Mouse (Mus musculus): ENCODE results near the gene Tmem156.

The Tmem156 gene

DNA sequence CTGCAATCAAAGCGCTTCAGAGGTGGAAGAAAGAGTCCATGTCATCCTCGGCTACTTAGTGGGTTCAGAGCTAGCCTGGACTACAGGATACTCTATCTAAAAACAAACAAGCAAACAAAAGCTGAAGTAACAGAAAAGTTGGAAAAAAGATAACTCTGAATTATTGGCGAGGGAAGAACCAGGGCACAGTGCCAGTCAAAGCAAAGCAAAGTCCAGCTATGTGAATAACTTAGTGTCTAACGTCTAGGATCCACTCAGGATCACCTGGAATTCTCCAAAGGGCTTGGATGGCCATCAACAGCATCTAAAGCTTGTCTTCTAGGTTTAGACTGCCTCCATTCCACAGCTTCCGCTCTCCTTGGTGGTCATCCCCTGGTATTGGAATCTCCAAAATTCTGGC lies 5.5 kb upstream of the Tmem156 start:
- DNase-seq (ENCODE audit: low spot score in 2 of 2) = no peak

DNA sequence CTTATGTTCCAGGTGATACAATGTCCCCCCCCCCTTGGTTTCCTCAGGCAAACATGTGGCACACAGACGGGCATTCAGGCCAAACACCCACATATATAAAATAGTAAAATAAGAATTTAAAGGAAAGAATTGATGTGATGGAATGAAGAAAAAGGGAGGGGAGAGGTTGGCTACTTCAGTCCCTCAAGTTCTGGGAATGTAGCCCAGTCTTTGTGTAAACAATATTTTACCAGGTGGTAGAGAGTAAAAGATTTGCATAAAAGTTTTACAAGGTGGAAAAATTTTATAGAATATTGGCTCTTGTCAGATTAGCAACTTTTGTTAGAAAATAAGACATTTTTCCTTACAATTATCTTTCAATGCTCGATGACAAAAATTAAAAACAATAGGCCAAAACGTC lies 4.9 kb upstream of the Tmem156 start:
- DNase-seq (ENCODE audit: low spot score in 2 of 2) = no peak

DNA sequence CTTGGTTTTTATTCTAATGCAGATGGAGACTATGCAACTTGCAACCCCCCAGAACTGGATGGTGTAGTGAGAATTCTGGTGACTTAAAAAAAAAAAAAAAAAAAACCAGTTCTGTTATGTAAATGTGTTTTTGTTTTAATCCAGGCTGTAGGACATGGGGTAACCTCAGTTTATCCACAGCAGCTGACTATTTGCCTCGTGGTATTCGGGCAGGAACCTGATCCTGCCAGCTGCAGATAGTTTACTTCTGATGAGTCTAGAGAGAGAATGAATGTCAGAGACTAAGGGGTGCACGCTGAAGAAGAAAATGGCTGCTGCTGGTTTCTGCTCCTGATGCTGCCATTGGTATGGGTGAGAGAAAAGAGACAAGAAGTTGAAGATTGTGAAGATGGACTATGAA lies 4.2 kb upstream of the Tmem156 start:
- DNase-seq (ENCODE audit: low spot score in 2 of 2) = no peak

DNA sequence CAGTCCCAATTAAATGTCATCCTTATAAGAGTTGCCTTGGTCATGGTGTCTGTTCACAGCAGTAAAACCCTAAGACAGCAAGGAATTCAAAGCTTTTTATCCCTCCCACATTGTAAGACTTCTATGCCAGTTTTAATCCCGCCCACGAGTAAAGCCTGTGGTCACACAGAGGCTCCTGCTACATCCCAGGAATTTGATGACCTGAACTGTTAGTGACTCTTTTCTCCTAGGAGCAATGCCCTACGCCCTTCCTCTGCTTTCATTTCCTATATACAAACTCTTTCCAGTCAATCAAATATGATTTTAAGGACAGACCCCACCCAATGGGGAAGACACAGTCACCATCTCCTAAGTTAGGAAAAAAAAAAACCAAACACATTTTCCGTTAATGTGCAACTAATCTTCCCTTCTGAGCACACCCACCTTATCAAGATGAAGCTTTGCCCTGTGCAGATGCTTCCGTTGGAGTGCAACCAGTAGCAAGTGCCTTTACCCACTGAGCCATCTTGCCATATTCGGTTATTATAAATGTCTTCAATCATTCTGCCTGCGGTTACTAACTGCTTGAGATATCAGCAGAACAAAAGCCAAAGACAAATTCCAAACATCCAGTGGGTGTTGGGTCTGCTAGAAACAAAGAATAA lies 3.1 kb upstream of the Tmem156 start:
- DNase-seq (ENCODE audit: low spot score in 2 of 2) = no peak

DNA sequence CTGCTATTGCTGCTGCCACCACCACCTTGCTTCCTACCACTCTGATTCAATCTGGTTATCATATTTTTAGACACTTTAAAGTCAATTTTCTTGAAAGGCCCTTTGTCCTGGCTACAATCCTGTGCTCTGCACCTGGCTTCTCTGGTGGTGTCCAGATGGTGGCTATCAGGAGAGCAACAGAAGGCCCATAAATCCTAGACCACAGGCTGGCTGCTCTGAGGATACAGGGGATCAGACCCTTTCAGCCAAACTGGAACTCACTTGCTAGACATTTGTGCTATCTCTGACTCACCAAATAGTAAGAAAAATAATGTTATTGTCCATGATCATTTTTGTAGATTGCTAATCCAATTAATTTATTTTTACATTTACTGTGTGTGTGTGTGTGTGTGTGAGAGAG lies 1.8 kb upstream of the Tmem156 start:
- no peak for DNase-seq (ENCODE audit: low spot score in 2 of 2)

DNA sequence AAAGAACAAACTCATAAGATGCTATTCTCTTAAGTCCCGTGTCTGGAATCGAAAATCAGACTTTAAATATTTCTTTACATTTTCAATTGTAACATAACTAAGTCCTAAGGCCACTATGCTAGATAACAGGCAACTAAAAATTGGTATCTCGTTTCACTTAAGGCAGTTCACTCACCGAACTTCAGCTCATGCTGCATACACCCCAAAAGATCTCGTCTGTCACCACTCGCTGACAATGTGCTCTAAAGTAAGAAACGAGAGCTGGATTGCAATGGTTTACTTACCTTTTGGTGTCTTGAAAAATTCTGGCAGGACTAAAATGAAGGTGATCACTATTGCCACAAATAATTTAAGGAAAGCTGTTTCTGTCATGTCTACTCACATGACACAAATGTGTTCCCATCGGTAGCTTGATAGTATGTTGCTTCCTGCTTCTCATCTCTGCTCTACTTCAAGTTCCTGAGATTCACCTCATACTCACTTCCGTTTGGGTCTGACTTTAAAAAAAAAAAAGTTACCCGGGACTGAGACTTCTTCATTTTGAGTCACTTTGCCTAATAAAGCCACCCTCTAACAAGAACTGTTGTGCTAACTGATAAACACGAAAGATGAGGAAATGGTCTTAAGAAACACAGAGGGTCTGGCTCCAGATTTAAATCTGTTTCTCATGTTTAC lies 611 bp downstream of the Tmem156 start:
- no peak for DNase-seq (ENCODE audit: low spot score in 2 of 2)

DNA sequence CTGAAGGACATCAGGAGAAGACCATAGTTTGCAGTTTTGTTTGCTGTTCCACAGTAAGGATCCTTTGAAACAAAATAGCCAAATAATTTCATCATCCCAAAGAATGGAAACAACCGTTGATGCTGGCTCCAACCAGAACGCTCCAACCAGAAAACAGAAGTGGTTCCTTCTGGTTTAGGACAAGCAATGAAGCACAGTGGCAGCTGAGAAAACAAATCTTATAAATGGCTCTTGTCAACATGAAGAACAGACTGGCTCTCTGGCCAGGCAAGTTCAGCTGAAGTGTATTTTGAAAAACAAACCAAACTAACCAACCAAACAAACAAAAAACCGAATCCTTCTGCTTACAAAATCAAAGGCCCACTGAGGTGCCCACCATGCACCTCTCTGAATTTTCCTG lies 2.2 kb downstream of the Tmem156 start:
- no peak for DNase-seq (ENCODE audit: low spot score in 2 of 2)

DNA sequence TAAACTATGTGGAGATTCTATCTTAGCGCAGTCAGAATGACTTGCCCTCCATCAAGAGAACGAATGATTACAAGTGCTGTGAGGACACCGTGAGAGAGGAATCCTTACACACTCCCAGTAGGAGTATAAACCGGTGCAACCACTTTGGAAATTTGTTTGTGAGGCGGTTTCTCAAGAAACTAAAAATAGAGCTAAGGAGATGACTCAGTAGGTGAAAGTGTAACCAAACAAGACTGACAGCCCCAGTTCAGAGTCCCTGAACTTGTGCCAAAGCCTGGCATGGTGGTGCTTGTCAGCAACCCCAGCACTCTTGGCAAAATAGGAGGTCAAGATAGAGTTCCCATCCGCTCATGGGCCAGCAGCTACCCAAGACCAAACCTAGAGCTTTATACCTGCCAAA lies 5.4 kb downstream of the Tmem156 start:
- no peak for DNase-seq (ENCODE audit: low spot score in 2 of 2)

DNA sequence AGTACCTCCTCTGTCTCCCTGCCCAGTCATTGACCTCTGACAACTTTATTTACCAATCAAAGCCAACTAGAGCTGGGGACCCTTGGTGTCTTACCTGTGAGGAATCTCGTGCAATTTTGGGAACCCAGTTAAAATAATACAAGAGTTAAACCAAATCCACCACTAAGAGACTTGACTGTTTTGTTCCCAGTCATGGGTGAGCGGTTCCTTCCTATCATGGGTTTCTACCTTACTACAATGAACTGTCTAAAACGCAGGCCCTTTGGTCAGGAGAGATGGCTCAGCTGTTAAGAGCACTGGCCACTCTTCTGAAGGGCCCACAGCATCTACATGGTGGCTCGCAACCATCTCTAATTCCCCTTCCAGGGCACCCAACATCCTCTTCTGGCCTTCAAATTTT lies 10.1 kb downstream of the Tmem156 start:
- DNase-seq (ENCODE audit: low spot score in 2 of 2) = no peak

DNA sequence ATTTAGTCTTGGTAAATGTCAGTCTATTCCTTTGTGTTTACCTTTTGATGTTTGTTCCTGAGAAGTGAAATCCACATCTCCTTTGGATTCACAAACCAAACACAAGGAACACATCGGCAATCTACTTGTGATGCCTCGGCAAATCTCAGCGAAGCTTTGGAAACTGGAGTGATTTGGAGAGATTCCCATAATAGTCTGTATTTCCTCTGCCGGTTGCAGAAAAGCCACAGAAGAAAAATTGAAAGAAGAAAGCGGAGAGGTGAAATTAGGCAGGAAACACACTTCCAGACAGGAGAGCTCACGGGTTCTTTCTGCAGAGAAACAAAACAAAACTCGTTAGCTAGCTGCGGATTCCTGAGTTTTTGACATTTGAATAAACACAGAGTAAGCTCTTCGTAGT lies 12.1 kb downstream of the Tmem156 start:
- DNase-seq (ENCODE audit: low spot score in 2 of 2) = no peak

DNA sequence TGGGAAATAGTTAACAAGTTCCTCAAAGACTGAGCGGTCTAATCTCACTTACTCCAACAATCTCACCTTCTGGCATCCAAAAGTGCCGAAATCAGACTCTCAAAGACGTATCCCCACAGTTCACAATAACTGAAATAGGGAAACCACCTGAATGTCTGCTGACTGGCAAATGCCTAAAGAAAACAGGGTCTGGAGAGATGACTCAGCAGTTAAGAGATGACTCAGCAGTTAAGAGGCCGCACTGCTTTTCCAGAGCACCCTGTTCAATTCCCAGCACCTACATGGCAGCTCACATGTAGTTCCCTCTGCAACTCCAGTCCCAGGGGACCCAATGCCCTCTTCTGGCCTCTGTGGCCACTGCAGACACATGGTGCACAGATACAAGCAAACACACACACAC lies 13.9 kb downstream of the Tmem156 start:
- DNase-seq (ENCODE audit: low spot score in 2 of 2) = no peak

DNA sequence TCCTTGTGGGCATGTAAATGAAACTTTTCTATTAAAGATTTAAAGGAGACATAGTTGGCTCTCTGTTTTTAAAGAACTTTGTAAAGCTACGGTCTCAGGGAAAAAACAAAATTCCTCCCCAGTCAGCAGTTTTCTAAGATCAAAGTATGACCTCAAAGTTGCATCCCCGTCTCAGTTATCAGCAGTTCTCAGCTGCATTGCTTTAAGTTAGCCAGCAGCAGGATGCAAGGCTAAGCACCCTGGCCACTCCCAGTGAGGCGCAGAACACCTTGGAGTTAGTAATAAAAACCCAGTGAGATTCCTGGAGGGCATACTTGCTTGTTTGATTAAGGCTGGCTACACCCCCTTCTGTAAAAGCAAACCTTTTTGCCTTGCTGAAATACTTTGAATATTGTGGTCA lies 15.2 kb downstream of the Tmem156 start:
- DNase-seq (ENCODE audit: low spot score in 2 of 2) = no peak

DNA sequence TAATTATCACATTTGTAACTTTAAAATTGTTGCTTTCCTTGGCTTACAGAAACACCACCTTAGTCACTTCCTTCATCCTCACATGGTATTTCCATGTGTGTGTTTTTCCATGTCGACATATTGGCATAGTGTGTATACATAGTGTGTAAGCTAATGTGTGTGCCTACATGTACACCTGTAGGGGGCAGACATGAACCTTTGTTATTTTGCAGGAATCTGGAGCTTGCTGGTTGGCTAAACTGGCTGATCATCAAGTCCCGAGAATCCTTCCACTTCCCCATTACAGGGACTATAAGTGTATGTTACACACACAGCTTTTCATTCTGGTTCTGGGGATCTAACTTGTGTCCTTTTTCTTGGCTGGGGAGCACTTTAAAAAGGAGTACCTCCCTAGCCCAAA lies 15.8 kb downstream of the Tmem156 start:
- no peak for DNase-seq (ENCODE audit: low spot score in 2 of 2)

DNA sequence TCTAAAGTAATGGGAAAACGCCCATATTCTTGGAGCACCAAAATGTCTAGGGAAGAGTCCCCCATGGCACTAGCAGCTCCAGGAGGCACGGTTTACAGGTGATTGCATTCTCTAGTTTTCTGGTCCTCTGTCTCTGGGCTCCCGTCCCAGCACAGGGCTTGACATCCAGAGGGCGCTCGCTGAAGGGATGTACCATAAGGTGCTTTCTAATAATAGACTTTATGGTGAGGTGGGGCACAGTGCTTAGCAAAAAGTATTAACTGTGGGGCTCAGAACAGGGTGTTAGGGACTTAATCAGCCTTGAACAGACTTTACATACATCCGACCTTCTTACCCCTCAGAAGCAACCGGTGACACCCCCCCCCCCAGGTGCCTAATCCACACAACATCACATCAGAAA lies 17.2 kb downstream of the Tmem156 start:
- no peak for DNase-seq (ENCODE audit: low spot score in 2 of 2)

DNA sequence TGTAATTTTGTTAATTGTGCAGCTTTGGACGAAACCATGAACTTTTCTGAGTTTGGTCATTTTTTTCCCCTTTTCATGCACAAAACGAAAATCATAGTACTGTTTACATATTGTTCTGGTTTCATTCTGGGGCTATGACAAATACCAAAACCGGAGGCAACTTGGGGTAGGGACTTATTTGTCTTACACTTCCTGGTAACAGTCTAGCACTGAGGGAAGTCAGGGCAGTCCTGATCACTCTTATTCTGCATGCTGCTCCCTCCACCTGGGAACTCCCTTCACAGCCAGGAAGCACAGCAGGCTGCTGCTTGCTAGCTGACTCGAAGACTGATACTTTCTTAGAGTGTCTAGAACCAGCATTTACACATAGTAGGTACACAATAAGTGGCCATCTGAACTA lies 18.7 kb downstream of the Tmem156 start:
- DNase-seq (ENCODE audit: low spot score in 2 of 2) = no peak

DNA sequence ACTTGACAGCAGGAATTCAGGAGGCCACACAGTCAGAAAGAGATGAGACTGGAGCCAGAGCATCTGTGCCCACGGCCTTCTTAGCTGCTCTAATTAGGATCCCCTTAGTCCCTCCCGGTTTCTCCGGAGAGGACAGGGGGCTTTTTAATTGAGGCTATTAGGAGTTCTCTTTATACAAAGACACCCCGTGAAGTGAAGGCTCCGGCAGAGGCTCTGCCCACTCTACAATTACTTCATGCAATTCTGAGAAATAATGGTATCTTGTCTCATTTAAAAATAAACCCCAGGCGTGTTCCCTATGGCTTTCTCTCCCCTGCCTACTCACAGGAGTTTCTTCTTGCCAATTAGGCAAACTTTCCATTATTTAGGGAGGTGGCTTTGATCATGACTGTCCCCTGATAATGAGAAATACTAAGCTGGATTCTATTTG lies 20.2 kb downstream of the Tmem156 start:
- no peak for DNase-seq (ENCODE audit: low spot score in 2 of 2)

DNA sequence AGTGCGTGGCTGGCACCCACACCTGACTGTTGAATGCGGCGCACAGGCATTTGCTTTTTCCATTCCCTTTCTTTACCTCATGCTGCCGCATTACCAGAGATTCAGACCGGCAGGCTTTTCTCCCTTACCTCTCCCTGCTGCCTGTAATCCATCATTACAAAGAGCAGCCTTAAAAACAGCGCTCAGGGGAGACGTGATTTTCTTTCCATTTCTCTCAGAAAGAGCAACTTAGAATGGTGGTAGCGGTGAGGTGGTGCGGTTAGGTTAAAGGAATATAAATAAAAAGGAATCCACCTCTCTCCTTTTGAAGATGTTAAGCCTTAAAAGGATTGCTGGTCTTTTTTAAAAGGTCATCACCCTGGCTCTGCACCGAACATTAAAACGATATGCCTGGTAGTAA lies 22.1 kb downstream of the Tmem156 start:
- no peak for DNase-seq (ENCODE audit: low spot score in 2 of 2)

DNA sequence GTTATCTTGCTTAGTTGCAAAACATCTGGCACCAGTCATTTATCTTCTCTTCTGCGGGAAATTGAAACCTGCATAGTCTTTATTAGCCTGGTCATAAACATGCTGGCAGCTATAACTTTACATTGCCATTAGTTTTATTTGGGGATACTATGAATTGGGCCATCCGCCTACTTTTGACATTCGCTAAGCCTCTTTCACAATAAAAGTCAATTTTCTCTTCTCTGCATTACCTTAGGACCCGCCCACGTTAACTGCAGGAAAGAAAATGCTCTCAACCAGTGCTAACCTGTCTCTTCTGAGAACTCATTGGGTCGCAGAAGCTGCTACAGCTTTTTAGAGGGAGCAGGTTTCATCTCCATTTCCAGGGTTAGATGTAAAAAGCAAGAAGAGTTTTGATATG lies 23.8 kb downstream of the Tmem156 start:
- DNase-seq (ENCODE audit: low spot score in 2 of 2) = no peak

DNA sequence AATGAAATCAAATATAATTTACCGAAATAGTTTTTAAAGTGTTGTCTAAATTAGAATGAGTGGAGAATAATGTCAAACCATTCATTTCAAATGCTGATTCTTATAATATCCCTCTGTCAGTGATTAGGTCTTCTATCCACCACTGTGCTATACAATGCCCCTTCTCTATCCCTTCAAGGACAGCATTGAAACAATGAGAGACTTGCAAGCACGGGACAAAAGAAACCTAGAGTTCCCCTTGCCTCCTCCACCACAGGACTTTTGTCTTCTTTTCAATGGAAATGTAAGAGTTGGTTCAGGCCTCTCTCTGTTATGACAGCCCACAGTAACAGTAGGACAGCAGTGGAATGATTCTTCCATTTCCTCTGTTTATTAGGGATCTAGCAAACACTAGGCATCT lies 28.7 kb downstream of the Tmem156 start:
- no peak for DNase-seq (ENCODE audit: low spot score in 2 of 2)

DNA sequence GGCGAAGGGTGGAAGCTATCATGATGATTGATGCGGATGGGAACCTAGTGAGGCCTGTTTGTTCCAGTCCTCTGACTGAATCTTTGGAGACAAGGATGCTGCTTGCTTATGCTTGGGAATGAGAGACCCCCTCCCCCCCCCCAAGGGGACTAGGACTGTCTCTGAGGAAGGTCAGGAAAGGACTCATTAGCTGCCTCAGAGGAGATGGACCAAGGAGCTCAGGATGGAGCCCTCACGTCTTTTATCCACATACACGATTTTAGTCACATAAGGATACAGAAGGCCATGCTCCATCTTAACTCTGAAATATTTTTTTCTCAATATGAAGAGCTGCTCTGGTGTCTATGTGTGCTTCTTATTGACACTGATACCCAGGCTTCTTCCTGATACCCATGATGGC lies 29.7 kb downstream of the Tmem156 start:
- DNase-seq (ENCODE audit: low spot score in 2 of 2) = no peak

DNA sequence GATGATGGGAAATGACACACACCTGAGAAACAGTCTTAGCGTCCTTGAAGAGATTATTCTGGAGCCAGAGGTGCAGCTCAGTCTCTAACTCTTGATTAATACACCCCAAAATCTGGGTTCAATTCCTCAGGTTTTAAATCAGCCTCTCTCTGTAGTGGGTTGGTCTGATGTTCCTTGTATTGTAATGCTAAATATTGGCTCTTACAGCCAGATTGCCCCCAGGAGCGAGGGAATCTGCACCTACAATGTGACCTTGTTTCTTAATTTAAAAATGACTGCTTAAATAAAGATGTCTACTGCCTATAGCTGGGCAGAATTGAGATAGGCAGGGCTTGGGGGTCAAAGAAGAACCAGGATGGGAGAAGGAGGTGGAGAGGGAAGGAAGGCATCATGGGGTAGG lies 32.1 kb downstream of the Tmem156 start:
- DNase-seq (ENCODE audit: low spot score in 2 of 2) = no peak

DNA sequence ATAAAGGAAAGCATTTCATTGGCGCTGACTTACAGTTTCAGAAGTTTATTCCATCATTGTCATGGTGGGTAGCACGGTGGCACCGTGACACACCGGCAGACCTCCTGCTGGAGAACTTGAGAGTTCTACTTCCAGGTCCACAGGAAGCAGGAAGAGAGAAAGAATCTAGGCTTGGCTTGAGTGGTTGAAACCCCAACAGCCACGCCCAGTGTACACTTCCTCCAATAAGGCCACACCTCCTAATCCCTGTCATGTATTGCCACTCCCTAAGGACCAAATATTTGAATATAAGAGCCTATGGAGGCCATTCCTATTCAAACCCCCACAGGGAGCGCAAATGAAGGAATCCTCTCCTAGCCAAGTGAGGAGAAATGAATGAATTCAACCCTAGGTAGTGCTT lies 34.3 kb downstream of the Tmem156 start:
- no peak for DNase-seq (ENCODE audit: low spot score in 2 of 2)

DNA sequence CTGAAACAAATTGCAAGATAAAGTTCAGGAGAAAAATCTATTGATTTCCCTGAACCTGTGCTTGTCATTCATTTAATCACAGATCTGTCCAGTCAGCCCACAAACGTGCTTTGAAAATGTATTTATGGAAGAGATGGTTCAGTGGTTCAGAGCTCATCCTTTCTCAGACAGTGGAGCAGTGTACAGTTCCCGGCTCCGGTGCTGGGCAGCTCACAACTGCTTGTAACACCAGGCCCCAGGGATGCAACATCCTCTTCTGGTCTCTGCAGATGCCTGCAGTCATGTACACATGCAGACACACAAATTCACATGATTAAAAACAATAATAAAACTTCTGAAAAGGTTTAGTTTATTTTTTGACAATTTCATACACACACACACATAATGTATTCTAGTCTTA lies 40.4 kb downstream of the Tmem156 start:
- no peak for DNase-seq (ENCODE audit: low spot score in 2 of 2)

DNA sequence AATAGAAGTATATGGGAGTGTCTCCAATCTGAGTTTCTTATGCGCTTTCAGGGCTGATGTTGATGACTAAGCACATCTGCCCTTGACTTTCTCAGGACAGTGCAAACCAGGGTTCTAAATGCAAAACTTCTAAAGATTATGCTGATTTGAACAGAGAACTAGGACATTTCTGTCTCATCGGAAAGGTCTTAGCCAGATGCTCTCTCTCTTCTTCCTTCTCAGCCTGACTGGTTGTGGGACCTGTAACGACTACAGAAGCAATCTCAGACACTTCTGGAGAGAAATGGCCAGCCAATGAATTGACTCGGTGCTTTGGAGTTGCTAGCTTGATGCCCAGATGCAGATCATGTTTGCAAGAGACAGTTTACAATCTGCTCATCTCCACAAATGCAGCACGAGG lies 42.1 kb downstream of the Tmem156 start:
- no peak for DNase-seq (ENCODE audit: low spot score in 2 of 2)

Measured in urinary bladder, postnatal 4 days (tissue).